13 mouse cellular contexts compared by ENCODE assay signal in genomic region chr3:28306852-28307251, GRCm38 (mm10).
"Had no signal": no experiment of that assay in that cellular context is flagged by ENCODE, and none has a peak within 500 bp of the region (broad histone marks: within the 10 kb centered on the region; RNA-seq: fewer than 3 reads in every experiment).

No protein-coding gene starts in this region.

- H3K4me1 ChIP-seq: kidney, embryonic 15.5 days; limb, embryonic 15.5 days; midbrain, embryonic 10.5 days; midbrain, embryonic 15.5 days; neural tube, embryonic 12.5 days had no signal

- H3K9me3 ChIP-seq: kidney, embryonic 15.5 days; limb, embryonic 15.5 days; liver, embryonic 12.5 days; midbrain, embryonic 10.5 days; midbrain, embryonic 15.5 days; neural tube, embryonic 12.5 days had no signal

- H3K27me3 ChIP-seq: kidney, embryonic 15.5 days; limb, embryonic 15.5 days; liver, embryonic 12.5 days; midbrain, embryonic 15.5 days; neural tube, embryonic 12.5 days had no signal

- ATAC-seq: liver, embryonic 12.5 days; midbrain, embryonic 15.5 days had no signal

- H3K9ac ChIP-seq: kidney, embryonic 15.5 days; limb, embryonic 15.5 days; liver, embryonic 12.5 days; midbrain, embryonic 15.5 days; neural tube, embryonic 12.5 days had no signal

- H3K4me3 ChIP-seq: kidney, embryonic 15.5 days; limb, embryonic 15.5 days; liver, embryonic 12.5 days; midbrain, embryonic 10.5 days; midbrain, embryonic 15.5 days; neural tube, embryonic 12.5 days had no signal

- H3K4me2 ChIP-seq: kidney, embryonic 15.5 days; limb, embryonic 15.5 days; liver, embryonic 12.5 days; midbrain, embryonic 15.5 days; neural tube, embryonic 12.5 days had no signal

- DNase-seq: kidney, adult 2 months; kidney, postnatal 25 days; layer of hippocampus, postnatal 36 days; right cerebral cortex, postnatal 4 days; spleen, adult 18-20 months; thymus, adult 18-20 months; thymus, postnatal 14 days had no signal

- H3K36me3 ChIP-seq: kidney, embryonic 15.5 days; limb, embryonic 15.5 days; liver, embryonic 12.5 days; midbrain, embryonic 10.5 days; midbrain, embryonic 15.5 days; neural tube, embryonic 12.5 days had no signal

- H3K27ac ChIP-seq: kidney, embryonic 15.5 days; limb, embryonic 15.5 days; liver, embryonic 12.5 days; midbrain, embryonic 10.5 days; midbrain, embryonic 15.5 days had no signal
